Mouse (Mus musculus) embryonic facial prominence, embryonic 14.5 days (tissue): Measurements from ENCODE around the gene Kif7. TPM values are rescaled to one million over a fixed set of nuclear protein-coding genes. Genes with fewer than 3 reads are reported as not detected.

ENCODE experiments used
- ATAC-seq: fragments of 200-750 bp; cut with Nextera tagmentation; 2 replicates; pipeline ENCODE4 v1.8.0; 2017; ENCODE audit warnings: low read depth, moderate number of reproducible peaks, moderate TSS enrichment
- DNase-seq: peaks from one replicate; pipeline ENCODE4 v3.0.0-alpha.2; 2015; ENCODE audit warnings: low spot score
- H3K27ac ChIP-seq: fragments of 300-500 bp; sonication (generic); replicated peaks from 2 replicates; pipeline ENCODE4 v1.5.1; 2014; ENCODE audit warnings: low read depth, mild to moderate bottlenecking, low read length, moderate library complexity
- H3K27me3 ChIP-seq: fragments of 300-500 bp; sonication (generic); replicated peaks from 2 replicates; pipeline ENCODE4 v1.6.1; 2014; ENCODE audit warnings: low read length; ENCODE audit not compliant: control insufficient read depth, insufficient read depth
- H3K36me3 ChIP-seq: fragments of 300-500 bp; sonication (generic); 2 replicates; pipeline ENCODE4 v1.6.1; 2014; ENCODE audit warnings: low read length, mixed read lengths; ENCODE audit not compliant: control insufficient read depth, insufficient read depth
- H3K4me1 ChIP-seq: fragments of 300-500 bp; sonication (generic); 2 replicates; pipeline ENCODE4 v1.6.1; 2014; ENCODE audit warnings: antibody characterized with exemption, low read length; ENCODE audit not compliant: control insufficient read depth, insufficient read depth
- H3K4me2 ChIP-seq: fragments of 300-500 bp; sonication (generic); 2 replicates; pipeline ENCODE4 v1.6.1; 2014; ENCODE audit warnings: low read depth, mild to moderate bottlenecking, low read length, moderate library complexity, mixed read lengths
- H3K4me3 ChIP-seq: fragments of 300-500 bp; sonication (generic); 2 replicates; pipeline ENCODE4 v1.5.1; 2014; ENCODE audit warnings: low read depth, mild to moderate bottlenecking, low read length
- H3K9ac ChIP-seq: fragments of 300-500 bp; sonication (generic); 2 replicates; pipeline ENCODE4 v1.6.1; 2014; ENCODE audit warnings: low read depth, mild to moderate bottlenecking, low read length, moderate library complexity, mixed read lengths
- H3K9me3 ChIP-seq: fragments of 300-500 bp; sonication (generic); 2 replicates; pipeline ENCODE4 v1.6.1; 2016; ENCODE audit warnings: low read length; ENCODE audit not compliant: control insufficient read depth
- WGBS: fragments of 180-500 bp; shearing (Covaris S2); extraction: QIAGEN DNeasy Blood & Tissue Kit; methylation state at CpG from one replicate; pipeline ENCODE4 v1.1.7; 2014; 5-methylcytosine and 5-hydroxymethylcytosine counted together
- polyA plus RNA-seq: library from polyadenylated mRNA; unstranded; fragments of >200 nt; fragmentation: Nextera tagmentation; extraction: Ambion mirVana; gene quantifications from 2 replicates; pipeline ENCODE4 v1.2.1, GENCODE M21; 2014

Kif7 gene
- polyA plus RNA-seq, 1 experiment from 2014 or later = 5.3 TPM

DNA sequence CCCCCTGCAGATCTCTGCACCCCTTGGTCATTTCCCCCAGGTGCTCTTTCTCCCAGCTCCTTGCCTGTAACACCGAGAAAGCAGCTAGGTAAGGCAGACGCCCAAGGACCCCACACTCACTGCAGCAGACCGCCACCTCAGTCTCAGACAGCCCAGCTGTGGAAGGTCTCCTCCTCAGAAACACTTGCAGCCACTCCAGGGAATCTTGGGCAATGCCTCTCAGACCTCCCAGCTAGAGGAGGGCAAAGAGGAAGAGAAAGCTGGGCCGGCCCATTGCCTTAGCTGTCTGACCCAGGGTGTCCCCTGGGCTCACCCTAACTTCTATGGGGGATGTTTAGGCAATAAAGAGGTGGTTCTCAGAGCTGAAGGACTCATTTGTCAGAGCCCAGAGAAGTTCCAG is 17.1 kb upstream of the Kif7 start, which contains the start of gene Plin1:
Gene Plin1, minus strand, starts transcription at position 282 of the 400 bp plus-strand sequence.
- 55% methylated on average over 4 of the region's 4 CpGs for WGBS
- Histone ChIP-seq H3K4me2 (no peak within 1 kb of the TSS), H3K9me3 (no peaks in the 10 kb centered on the region), H3K4me1 (no peaks in the 10 kb centered on the region), H3K4me3 (no peak within 1 kb of the TSS), H3K36me3 (peaks cover 10% of the 10 kb centered on the region; the same call in 1 of the 2 replicates), H3K9ac (no peak within 1 kb of the TSS), H3K27me3 (no peaks in the 10 kb centered on the region), H3K27ac (no peak within 1 kb of the TSS)
- no peak for DNase-seq
- ATAC-seq = no peak

DNA sequence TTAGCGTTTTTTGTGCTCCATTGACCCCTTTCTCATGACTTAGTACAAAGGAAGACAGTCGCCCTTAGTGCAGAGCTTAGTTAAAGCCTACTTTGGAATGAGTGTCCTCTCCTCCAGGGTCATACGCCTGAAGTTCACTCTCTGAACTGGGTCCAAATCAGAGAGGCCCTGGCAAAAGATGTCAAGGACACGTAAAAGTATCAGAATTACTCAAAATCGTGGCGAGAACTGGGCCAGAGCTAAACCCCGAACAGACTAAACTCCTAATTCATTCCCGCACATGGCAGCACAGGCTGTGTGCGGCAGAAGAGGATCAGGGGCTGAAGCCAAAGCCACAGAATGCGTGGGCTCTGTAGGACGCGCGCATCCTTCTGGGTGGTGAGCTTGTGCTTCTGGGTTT is 15.9 kb upstream of the Kif7 start:
- Histone ChIP-seq H3K27me3 (no peaks in the 10 kb centered on the region), H3K27ac (no peak overlapping the region), H3K4me1 (no peaks in the 10 kb centered on the region), H3K9ac (no peak overlapping the region), H3K4me2 (no peak overlapping the region), H3K9me3 (no peaks in the 10 kb centered on the region), H3K36me3 (0 out of 2 replicates have a peak, but pooled peaks cover 2% of the 10 kb centered on the region), H3K4me3 (no peak overlapping the region)
- WGBS = 75% methylated on average over 13 of the region's 13 CpGs
- DNase-seq = no peak
- ATAC-seq = no peak

DNA sequence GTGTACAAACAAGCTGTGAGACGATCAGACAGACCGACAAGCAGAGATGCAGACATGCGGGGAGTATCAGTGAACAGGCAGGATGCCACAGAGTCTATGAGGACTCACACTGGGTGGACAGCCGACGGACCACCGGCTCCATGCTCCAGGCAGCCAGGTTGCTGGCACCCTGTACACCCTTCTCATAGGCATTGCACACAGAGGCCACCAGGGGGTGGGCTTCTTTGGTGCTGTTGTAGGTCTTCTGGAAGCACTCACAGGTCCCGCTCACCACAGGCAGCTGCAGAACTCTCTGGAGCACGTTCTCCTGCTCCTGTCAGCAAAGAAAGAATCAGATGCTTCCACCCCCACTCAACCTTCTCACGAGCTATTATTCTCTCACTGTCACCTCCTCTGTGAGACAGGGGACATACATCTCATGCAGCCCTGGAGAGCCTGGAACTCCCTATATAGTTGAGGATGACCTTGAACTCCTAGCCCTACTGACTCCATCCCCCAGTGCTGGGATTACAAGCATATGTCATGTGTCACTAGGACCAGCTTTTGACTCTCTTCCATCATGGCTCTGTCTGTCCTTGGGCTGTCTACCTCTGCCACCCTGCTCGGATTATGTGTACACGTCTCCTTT is 14.3 kb upstream of the Kif7 start:
- Histone ChIP-seq H3K27ac (no peak overlapping the region), H3K4me1 (no peaks in the 10 kb centered on the region), H3K4me3 (no peak overlapping the region), H3K4me2 (no peak overlapping the region), H3K9me3 (no peaks in the 10 kb centered on the region), H3K27me3 (no peaks in the 10 kb centered on the region), H3K9ac (no peak overlapping the region), H3K36me3 (no peaks in the 10 kb centered on the region)
- DNase-seq = no peak
- ATAC-seq = peak; percentile 41; the same call in 1 of the 2 replicates
- 55% methylated on average over 11 of the region's 11 CpGs for WGBS

DNA sequence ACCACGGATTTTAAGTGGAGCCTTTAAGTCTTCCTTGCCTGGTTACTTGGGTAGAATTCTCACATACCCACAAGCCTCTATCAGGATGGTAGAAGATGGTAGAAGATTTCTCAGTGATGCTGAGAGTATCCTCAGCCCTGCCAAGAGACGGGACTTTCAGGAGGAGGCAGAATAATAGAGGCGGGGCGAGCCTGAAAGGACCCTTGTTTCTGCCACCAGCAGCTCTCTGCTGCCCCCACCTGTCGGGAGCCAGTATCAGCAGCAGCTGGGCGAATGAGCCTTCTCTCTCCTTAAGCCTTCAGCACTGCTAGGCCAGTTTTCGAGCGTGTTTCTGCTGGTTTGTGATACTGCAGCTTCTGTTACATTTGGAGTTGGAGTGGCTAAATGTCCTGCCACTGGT is 13.6 kb upstream of the Kif7 start:
- peak; percentile 74 for DNase-seq
- WGBS = 7% methylated on average over 8 of the region's 8 CpGs

DNA sequence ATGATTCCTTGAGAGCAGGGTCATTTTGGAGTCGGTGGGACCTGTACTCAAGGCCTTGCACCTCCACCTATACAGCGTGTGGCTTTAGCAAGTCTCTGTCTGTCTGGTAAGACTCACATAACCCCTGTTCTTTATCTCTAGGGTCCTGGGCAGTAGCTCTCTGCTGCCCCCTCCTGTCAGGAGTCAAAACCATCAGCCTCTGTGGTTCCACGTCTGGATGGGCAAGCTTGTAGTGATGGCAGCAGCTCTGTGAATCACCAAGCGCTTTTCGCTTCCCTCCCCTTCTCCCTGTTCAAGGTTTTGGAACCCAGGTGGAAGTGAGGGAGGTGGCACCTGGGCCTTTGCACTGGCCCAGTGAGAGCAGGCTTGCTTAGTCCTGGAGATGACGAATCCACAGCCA is 12.7 kb upstream of the Kif7 start:
- H3K4me3 ChIP-seq = no peak overlapping the region
- DNase-seq (peak; percentile 26), ATAC-seq (0 out of 2 replicates have a peak, but pooled peaks have one; percentile 34)
- no peak overlapping the region for H3K9ac ChIP-seq
- H3K27me3 ChIP-seq = no peaks in the 10 kb centered on the region
- H3K9me3 ChIP-seq = no peaks in the 10 kb centered on the region
- no peaks in the 10 kb centered on the region for H3K36me3 ChIP-seq
- H3K4me1 ChIP-seq = no peaks in the 10 kb centered on the region
- no peak overlapping the region for H3K27ac ChIP-seq
- no peak overlapping the region for H3K4me2 ChIP-seq
- 38% methylated on average over 6 of the region's 6 CpGs for WGBS

More for the DNA sequence above, 13.6 kb upstream of the Kif7 start:
- no peak overlapping the region for H3K27ac ChIP-seq
- no peak for ATAC-seq
- H3K4me3 ChIP-seq = no peak overlapping the region
- H3K9ac ChIP-seq = no peak overlapping the region
- H3K27me3 ChIP-seq = no peaks in the 10 kb centered on the region
- no peaks in the 10 kb centered on the region for H3K4me1 ChIP-seq
- no peaks in the 10 kb centered on the region for H3K36me3 ChIP-seq
- H3K9me3 ChIP-seq = no peaks in the 10 kb centered on the region
- no peak overlapping the region for H3K4me2 ChIP-seq

DNA sequence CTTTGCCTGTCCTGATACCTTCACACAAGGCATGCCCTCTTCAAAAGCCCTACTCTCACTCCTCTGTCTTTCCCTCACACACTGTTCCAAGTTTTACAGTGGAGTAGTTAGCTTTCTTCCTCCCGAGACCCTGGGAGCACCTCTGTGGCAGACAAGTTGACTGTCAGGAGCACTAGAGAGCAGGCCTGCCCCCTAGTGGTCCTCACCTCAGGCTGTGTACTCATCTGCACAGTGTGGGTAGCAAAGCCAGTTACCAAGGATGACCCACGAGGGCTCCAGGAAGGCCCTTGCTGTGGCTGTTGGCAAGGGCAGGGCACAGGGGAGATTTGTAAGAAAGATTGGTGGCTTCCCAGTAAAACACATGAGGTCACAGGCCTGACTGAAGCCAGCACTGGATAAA is 11.6 kb upstream of the Kif7 start:
- ATAC-seq = peak; percentile 51; the same call in 1 of the 2 replicates
- no peaks in the 10 kb centered on the region for H3K9me3 ChIP-seq
- no peak overlapping the region for H3K4me2 ChIP-seq
- H3K9ac ChIP-seq = no peak overlapping the region
- WGBS = 6% methylated on average over 2 of the region's 2 CpGs
- peak; percentile 64 for DNase-seq
- no peak overlapping the region for H3K4me3 ChIP-seq
- no peaks in the 10 kb centered on the region for H3K4me1 ChIP-seq
- no peaks in the 10 kb centered on the region for H3K36me3 ChIP-seq
- H3K27me3 ChIP-seq = peaks cover 8% of the 10 kb centered on the region; the same call in 1 of the 2 replicates
- H3K27ac ChIP-seq = no peak overlapping the region

DNA sequence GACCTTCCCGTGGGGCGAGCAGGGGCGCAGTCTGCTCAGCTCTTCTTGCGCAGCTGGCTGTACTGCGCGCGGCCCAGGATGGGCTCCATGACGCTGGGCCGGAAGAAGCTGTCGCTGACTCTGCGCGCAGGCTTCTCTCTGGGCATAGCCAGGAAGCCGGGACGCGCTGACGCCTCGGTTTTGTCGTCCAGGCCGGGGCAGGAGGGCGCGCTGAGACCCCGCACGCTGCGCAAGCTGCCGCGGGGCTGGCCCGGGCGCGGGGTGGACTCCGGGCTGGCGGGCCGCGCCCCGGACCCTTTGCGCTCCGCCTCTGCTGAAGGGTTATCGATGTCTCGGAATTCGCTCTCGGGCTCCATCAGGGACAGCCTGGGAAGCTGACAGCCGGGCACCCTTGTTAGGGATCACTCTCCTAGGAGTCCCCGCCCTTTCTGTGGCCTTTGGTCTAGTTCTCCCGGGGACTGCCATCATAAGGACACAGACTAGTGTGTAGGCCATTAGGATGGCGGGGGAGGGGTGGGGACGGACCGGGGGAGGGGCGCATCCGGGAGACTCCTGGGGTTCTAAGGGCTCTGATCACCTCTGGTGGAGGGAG is 6.0 kb upstream of the Kif7 start:
- Histone ChIP-seq H3K9me3 (no peaks in the 10 kb centered on the region), H3K36me3 (no peaks in the 10 kb centered on the region), H3K27me3 (peaks cover 12% of the 10 kb centered on the region; the same call in 1 of the 2 replicates), H3K27ac (no peak overlapping the region), H3K4me1 (no peaks in the 10 kb centered on the region), H3K9ac (peak overlapping the region; percentile 85), H3K4me2 (peak overlapping the region; percentile 93), H3K4me3 (peak overlapping the region; percentile 64)
- ATAC-seq = peak; percentile 84
- DNase-seq = peak; percentile 76
- under 1% methylated on average over 31 of the region's 48 CpGs for WGBS

DNA sequence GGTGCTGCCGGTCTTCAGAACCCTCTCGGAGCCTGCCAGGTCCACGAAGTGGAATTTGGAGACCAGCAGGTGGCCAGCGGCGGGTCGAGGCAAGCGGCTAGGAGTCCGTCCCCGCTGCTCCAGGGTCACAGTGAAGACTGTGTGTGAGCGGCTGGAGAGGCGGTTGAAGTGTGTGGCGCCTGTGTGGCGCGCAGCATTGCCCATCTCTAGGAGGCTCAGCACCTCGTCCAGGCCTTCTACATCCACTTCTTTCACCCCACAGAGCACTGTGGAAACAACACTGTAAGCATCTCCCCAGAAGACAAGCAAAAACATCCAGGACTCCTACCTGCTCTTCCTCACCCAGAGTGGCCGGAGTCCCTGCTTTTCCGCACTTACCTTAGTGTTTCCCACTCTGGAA is 4.7 kb downstream of the Kif7 start:
- Histone ChIP-seq H3K4me1 (peaks cover 9% of the 10 kb centered on the region), H3K9ac (0 out of 2 replicates have a peak overlapping the region, but pooled peaks have one; percentile 64), H3K4me3 (peak overlapping the region; percentile 40; the same call in 1 of the 2 replicates), H3K27ac (no peak overlapping the region), H3K36me3 (peaks cover 50% of the 10 kb centered on the region), H3K9me3 (no peaks in the 10 kb centered on the region), H3K27me3 (peaks cover 5% of the 10 kb centered on the region), H3K4me2 (peak overlapping the region; percentile 72; the same call in 1 of the 2 replicates)
- DNase-seq = no peak
- 45% methylated on average over 15 of the region's 17 CpGs for WGBS
- ATAC-seq = no peak
